Mouse (Mus musculus) stomach, embryonic 14.5 days (tissue): ENCODE measurements around the gene Tmem160. TPM values are rescaled to one million over a fixed set of nuclear protein-coding genes. Genes with fewer than 3 reads are reported as not detected.

Source experiments
- ATAC-seq: fragments of 200-750 bp; cut with Nextera tagmentation; 2 replicates; pipeline ENCODE4 v1.8.0; 2017; ENCODE audit warnings: low read depth, moderate TSS enrichment; ENCODE audit not compliant: insufficient number of reproducible peaks, insufficient read depth, low FRiP score
- H3K27ac ChIP-seq: fragments of 300-500 bp; sonication (generic); 2 replicates; pipeline ENCODE4 v1.5.1; 2014; ENCODE audit warnings: mild to moderate bottlenecking, low read length, moderate library complexity, mixed read lengths
- H3K27me3 ChIP-seq: fragments of 300-500 bp; sonication (generic); 2 replicates; pipeline ENCODE4 v1.6.1; 2014; ENCODE audit warnings: low read length, control low read depth, mixed read lengths; ENCODE audit not compliant: control insufficient read depth, insufficient read depth
- H3K36me3 ChIP-seq: fragments of 300-500 bp; sonication (generic); 2 replicates; pipeline ENCODE4 v1.6.1; 2014; ENCODE audit warnings: mild to moderate bottlenecking, control low read depth, low read length, moderate library complexity, mixed read lengths; ENCODE audit not compliant: control insufficient read depth, insufficient read depth
- H3K4me1 ChIP-seq: fragments of 300-500 bp; sonication (generic); 2 replicates; pipeline ENCODE4 v1.6.1; 2014; ENCODE audit warnings: low read length, control low read depth, mixed read lengths; ENCODE audit not compliant: control insufficient read depth, insufficient read depth
- H3K4me2 ChIP-seq: fragments of 300-500 bp; sonication (generic); replicated peaks from 2 replicates; pipeline ENCODE4 v1.6.1; 2014; ENCODE audit warnings: low read depth, low read length, control low read depth
- H3K4me3 ChIP-seq: fragments of 300-500 bp; sonication (generic); 2 replicates; pipeline ENCODE4 v1.5.1; 2014; ENCODE audit warnings: low read depth, low read length, control low read depth
- H3K9ac ChIP-seq: fragments of 300-500 bp; sonication (generic); replicated peaks from 2 replicates; pipeline ENCODE4 v1.6.1; 2014; ENCODE audit warnings: low read depth, mild to moderate bottlenecking, control low read depth, low read length, moderate library complexity, mixed read lengths
- H3K9me3 ChIP-seq: fragments of 300-500 bp; sonication (generic); 2 replicates; pipeline ENCODE4 v1.6.1; 2016; ENCODE audit warnings: low read depth, low read length, control low read depth; ENCODE audit not compliant: control insufficient read depth
- WGBS: fragments of 180-500 bp; shearing (Covaris S2); extraction: QIAGEN DNeasy Blood & Tissue Kit; methylation state at CpG from one replicate; pipeline ENCODE4 v1.1.7; 2014; 5-methylcytosine and 5-hydroxymethylcytosine counted together
- polyA plus RNA-seq: library from polyadenylated mRNA; unstranded; fragments of >200 nt; fragmentation: Nextera tagmentation; extraction: Ambion mirVana; gene quantifications from 2 replicates; pipeline ENCODE4 v1.2.1, GENCODE M21; 2014

Gene Tmem160
- polyA plus RNA-seq, 1 experiment from 2014 or later = 53.9 TPM

GRCm38 (mm10) chr7:16425721-16426120 is 26.9 kb upstream of the Tmem160 start:
- H3K27me3 ChIP-seq = no peaks in the 10 kb centered on the region
- ATAC-seq = no peak
- peaks cover 93% of the 10 kb centered on the region for H3K36me3 ChIP-seq
- no peak overlapping the region for H3K27ac ChIP-seq
- 86% methylated on average over 10 of the region's 10 CpGs for WGBS
- H3K4me2 ChIP-seq = no peak overlapping the region
- no peak overlapping the region for H3K9ac ChIP-seq
- no peak overlapping the region for H3K4me3 ChIP-seq
- no peaks in the 10 kb centered on the region for H3K9me3 ChIP-seq
- no peaks in the 10 kb centered on the region for H3K4me1 ChIP-seq

- Histone ChIP-seq H3K9ac (no peak overlapping the region), H3K4me3 (no peak overlapping the region), H3K9me3 (no peaks in the 10 kb centered on the region), H3K27ac (no peak overlapping the region), H3K27me3 (no peaks in the 10 kb centered on the region), H3K4me1 (no peaks in the 10 kb centered on the region), H3K4me2 (no peak overlapping the region), H3K36me3 (peaks cover 93% of the 10 kb centered on the region)
- WGBS = 56% methylated on average over 4 of the region's 4 CpGs
- peak; percentile 81; the same call in 1 of the 2 replicates for ATAC-seq
These were observed 26.4 kb upstream of the Tmem160 start for GRCm38 (mm10) chr7:16426129-16426729.

GRCm38 (mm10) chr7:16433352-16433971 is 19.1 kb upstream of the Tmem160 start:
- Histone ChIP-seq H3K4me2 (no peak overlapping the region), H3K4me1 (no peaks in the 10 kb centered on the region), H3K9me3 (no peaks in the 10 kb centered on the region), H3K27me3 (no peaks in the 10 kb centered on the region), H3K27ac (no peak overlapping the region), H3K4me3 (no peak overlapping the region), H3K36me3 (peaks cover 84% of the 10 kb centered on the region), H3K9ac (no peak overlapping the region)
- 66% methylated on average over 3 of the region's 3 CpGs for WGBS
- ATAC-seq = no peak

- no peak overlapping the region for H3K4me3 ChIP-seq
- H3K36me3 ChIP-seq = peaks cover 68% of the 10 kb centered on the region
- H3K27me3 ChIP-seq = no peaks in the 10 kb centered on the region
- H3K4me2 ChIP-seq = no peak overlapping the region
- WGBS = 87% methylated on average over 9 of the region's 9 CpGs
- no peaks in the 10 kb centered on the region for H3K4me1 ChIP-seq
- H3K9me3 ChIP-seq = no peaks in the 10 kb centered on the region
- ATAC-seq = no peak
- no peak overlapping the region for H3K9ac ChIP-seq
- no peak overlapping the region for H3K27ac ChIP-seq
These were observed 17.5 kb upstream of the Tmem160 start for GRCm38 (mm10) chr7:16435088-16435487.

GRCm38 (mm10) chr7:16441241-16441640 is 11.3 kb upstream of the Tmem160 start:
- H3K4me2 ChIP-seq = no peak overlapping the region
- ATAC-seq = no peak
- no peaks in the 10 kb centered on the region for H3K9me3 ChIP-seq
- H3K36me3 ChIP-seq = peaks cover 8% of the 10 kb centered on the region; the same call in 1 of the 2 replicates
- no peak overlapping the region for H3K9ac ChIP-seq
- no peak overlapping the region for H3K4me3 ChIP-seq
- no peaks in the 10 kb centered on the region for H3K27me3 ChIP-seq
- no peaks in the 10 kb centered on the region for H3K4me1 ChIP-seq
- H3K27ac ChIP-seq = no peak overlapping the region

- Histone ChIP-seq H3K4me3 (no peak overlapping the region), H3K36me3 (0 out of 2 replicates have a peak, but pooled peaks cover 4% of the 10 kb centered on the region), H3K27ac (no peak overlapping the region), H3K4me2 (no peak overlapping the region), H3K9me3 (no peaks in the 10 kb centered on the region), H3K9ac (no peak overlapping the region), H3K27me3 (no peaks in the 10 kb centered on the region), H3K4me1 (no peaks in the 10 kb centered on the region)
- ATAC-seq = no peak
- 68% methylated on average over 6 of the region's 6 CpGs for WGBS
These were observed 923 bp upstream of the Tmem160 start for GRCm38 (mm10) chr7:16451656-16452055.

GRCm38 (mm10) chr7:16453118-16453711 is 636 bp downstream of the Tmem160 start:
- H3K4me1 ChIP-seq = no peaks in the 10 kb centered on the region
- peak; percentile 48 for ATAC-seq
- WGBS = 1% methylated on average over 23 of the region's 23 CpGs

GRCm38 (mm10) chr7:16455016-16455415 is 2.4 kb downstream of the Tmem160 start:
- no peak overlapping the region for H3K4me2 ChIP-seq
- no peak for ATAC-seq
- H3K27me3 ChIP-seq = no peaks in the 10 kb centered on the region
- 0 out of 2 replicates have a peak, but pooled peaks cover 4% of the 10 kb centered on the region for H3K36me3 ChIP-seq
- H3K9ac ChIP-seq = no peak overlapping the region
- H3K4me1 ChIP-seq = no peaks in the 10 kb centered on the region
- H3K9me3 ChIP-seq = no peaks in the 10 kb centered on the region
- H3K4me3 ChIP-seq = no peak overlapping the region
- 92% methylated on average over 14 of the region's 14 CpGs for WGBS
- no peak overlapping the region for H3K27ac ChIP-seq

More at GRCm38 (mm10) chr7:16453118-16453711, 636 bp downstream of the Tmem160 start:
- Histone ChIP-seq H3K9me3 (no peaks in the 10 kb centered on the region), H3K4me3 (peak overlapping the region; percentile 83), H3K9ac (peak overlapping the region; percentile 58), H3K27me3 (no peaks in the 10 kb centered on the region), H3K36me3 (0 out of 2 replicates have a peak, but pooled peaks cover 4% of the 10 kb centered on the region), H3K27ac (peak overlapping the region; percentile 33; the same call in 1 of the 2 replicates), H3K4me2 (peak overlapping the region; percentile 86)
